Mouse (Mus musculus): ENCODE results near the gene Nt5dc1.

Nt5dc1 gene

DNA sequence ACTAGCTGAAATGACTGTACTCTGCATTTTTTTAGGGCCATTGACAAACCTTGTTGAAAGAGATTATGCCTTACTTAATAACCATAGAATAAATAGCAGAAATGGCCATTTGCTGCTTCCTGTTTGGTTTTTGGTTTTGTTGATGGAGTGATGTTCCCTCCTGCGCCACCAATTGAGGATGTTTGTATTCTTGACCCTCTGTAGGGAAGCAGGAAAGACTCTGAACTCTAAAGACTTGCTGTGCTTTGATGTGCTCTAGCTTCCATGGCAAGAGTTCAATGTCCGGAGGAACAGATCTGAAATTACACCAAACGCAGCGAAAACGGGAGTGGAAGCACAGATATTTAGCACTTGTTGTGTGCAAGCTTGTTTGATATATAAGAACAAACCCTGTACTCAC lies 173.6 kb downstream of the Nt5dc1 start:
- DNase-seq (ENCODE audit: low spot score in 2 of 2), result no peak

DNA sequence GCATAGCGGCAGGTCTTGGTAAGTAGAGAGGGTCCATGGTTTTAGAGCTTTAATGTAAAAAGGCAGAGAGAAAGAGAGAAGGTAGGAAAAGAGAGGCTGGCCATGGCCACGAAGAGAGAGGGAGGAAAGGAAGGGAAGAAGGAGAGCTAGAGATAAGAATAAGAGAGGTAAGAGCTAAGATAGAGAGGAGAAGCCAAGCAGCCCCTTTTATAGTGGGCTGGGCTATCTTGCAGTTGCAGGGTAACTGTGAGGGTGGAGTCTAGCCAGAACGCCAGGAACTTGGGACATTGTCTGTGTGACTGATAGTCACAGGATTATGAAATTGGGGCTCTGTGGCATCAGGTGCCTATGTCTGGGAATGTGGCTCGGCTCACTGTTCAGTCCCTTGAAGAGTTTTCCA lies 179.8 kb downstream of the Nt5dc1 start:
- no peak for DNase-seq (ENCODE audit: low spot score in 2 of 2)

All from right cerebral cortex, postnatal 36 days (tissue).